Mouse (Mus musculus) bone marrow, adult 2 months (tissue): ENCODE results near the gene Hnf1b. TPM values are rescaled to one million over a fixed set of nuclear protein-coding genes. Genes with fewer than 3 reads are reported as not detected.

Source experiments
- H3K27ac ChIP-seq: fragments of 200-500 bp; 2 replicates; pipeline ENCODE4 v1.5.1; 2012; ENCODE audit warnings: low read depth, mild to moderate bottlenecking, control low read depth, inconsistent platforms, low read length; ENCODE audit not compliant: control insufficient read depth, poor library complexity, insufficient read depth
- H3K4me1 ChIP-seq: fragments of 200-500 bp; 2 replicates; pipeline ENCODE4 v1.6.1; 2011; ENCODE audit warnings: low read length; ENCODE audit not compliant: control insufficient read depth, insufficient read depth
- H3K4me3 ChIP-seq: fragments of 200-500 bp; replicated peaks from 2 replicates; pipeline ENCODE3; 2011; ENCODE audit warnings: mild to moderate bottlenecking, low read depth, low read length, control low read depth; ENCODE audit not compliant: control insufficient read depth
- CTCF ChIP-seq: fragments of 200-500 bp; IDR thresholded peaks from 2 replicates; pipeline ENCODE4 v1.5.1; 2011; ENCODE audit warnings: low read length, control low read depth; ENCODE audit not compliant: control insufficient read depth, insufficient read depth
- POLR2A ChIP-seq: fragments of 200-500 bp; IDR thresholded peaks from 2 replicates; pipeline ENCODE4 v1.6.1; 2011; ENCODE audit warnings: low read depth, mild to moderate bottlenecking, control low read depth, low read length, borderline replicate concordance; ENCODE audit not compliant: control insufficient read depth
- WGBS: fragments of 180-500 bp; shearing (Covaris S2); methylation state at CpG from one replicate; pipeline ENCODE4 v1.1.7; 2018; 5-methylcytosine and 5-hydroxymethylcytosine counted together
- polyA plus RNA-seq: library from polyadenylated mRNA; stranded (reverse); fragments of >200 nt; gene quantifications from 2 replicates; pipeline ENCODE4 v1.2.4, GENCODE M21; 2011; ENCODE audit warnings: low replicate concordance; ENCODE audit not compliant: missing spikeins, insufficient read depth, insufficient read length

Gene Hnf1b
- polyA plus RNA-seq, 1 experiment, result not detected

- Histone ChIP-seq H3K4me1 (no peaks in the 10 kb centered on the region), H3K27ac (no peak overlapping the region), H3K4me3 (no peak overlapping the region)
- TF ChIP-seq POLR2A, result no peak
- TF ChIP-seq CTCF, result no peak
- 66% methylated on average over 9 of the region's 9 CpGs for WGBS
Measured at GRCm38 (mm10) chr11:83865286-83865685, 15.4 kb downstream of the Hnf1b start.

DNA sequence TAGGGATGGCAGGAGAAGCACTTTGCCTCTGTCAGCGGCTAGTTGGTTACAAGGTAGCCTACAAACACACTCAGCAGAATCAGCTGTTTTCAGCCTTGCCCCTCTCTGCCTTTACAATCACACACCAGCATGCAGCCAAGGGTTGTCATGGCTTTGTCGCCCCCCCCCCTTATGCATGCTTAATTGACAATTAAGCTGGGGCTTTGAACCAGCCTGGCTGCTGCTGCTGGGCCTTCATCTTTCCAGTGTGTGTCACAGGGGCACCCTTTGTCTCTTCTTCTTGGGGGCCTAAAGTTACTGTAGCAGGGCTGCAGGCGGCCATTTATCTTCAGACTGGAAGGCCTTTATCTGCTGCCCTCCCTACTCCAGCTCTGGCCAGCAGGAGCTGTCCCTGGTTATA lies 17.7 kb downstream of the Hnf1b start:
- TF ChIP-seq POLR2A (no peak), CTCF (no peak)
- Histone ChIP-seq H3K4me3 (no peak overlapping the region), H3K27ac (no peak overlapping the region), H3K4me1 (no peaks in the 10 kb centered on the region)
- WGBS, result 77% methylated on average over 3 of the region's 3 CpGs

DNA sequence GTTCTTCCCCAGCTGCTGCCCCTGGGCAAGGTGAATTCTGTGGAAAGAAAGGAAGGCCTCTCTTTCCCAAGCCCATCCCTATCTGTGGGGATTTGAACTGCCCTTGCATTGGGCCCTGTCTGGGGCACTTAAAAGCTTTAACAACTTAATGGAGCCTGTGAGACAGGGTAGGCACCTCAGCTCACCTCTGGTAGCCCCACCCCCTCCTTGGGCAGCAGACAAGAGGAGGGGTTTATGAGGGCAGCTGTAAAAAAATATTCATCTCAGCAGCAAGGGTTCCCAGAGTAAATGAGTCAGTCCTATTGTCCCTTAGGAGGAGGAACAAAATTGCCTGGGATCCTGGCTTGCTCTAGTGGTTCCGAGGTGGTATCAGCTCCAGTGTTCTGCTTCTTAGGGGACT lies 19.3 kb downstream of the Hnf1b start:
- WGBS, result 73% methylated on average over 1 of the region's 1 CpGs
- no peak overlapping the region for H3K4me3 ChIP-seq
- H3K4me1 ChIP-seq, result no peaks in the 10 kb centered on the region
- TF ChIP-seq CTCF (no peak), POLR2A (no peak)
- H3K27ac ChIP-seq, result no peak overlapping the region

GRCm38 (mm10) chr11:83869686-83870085 lies 19.8 kb downstream of the Hnf1b start:
- TF ChIP-seq CTCF (no peak), POLR2A (no peak)
- 41% methylated on average over 3 of the region's 3 CpGs for WGBS
- no peak overlapping the region for H3K4me3 ChIP-seq
- no peaks in the 10 kb centered on the region for H3K4me1 ChIP-seq
- no peak overlapping the region for H3K27ac ChIP-seq

DNA sequence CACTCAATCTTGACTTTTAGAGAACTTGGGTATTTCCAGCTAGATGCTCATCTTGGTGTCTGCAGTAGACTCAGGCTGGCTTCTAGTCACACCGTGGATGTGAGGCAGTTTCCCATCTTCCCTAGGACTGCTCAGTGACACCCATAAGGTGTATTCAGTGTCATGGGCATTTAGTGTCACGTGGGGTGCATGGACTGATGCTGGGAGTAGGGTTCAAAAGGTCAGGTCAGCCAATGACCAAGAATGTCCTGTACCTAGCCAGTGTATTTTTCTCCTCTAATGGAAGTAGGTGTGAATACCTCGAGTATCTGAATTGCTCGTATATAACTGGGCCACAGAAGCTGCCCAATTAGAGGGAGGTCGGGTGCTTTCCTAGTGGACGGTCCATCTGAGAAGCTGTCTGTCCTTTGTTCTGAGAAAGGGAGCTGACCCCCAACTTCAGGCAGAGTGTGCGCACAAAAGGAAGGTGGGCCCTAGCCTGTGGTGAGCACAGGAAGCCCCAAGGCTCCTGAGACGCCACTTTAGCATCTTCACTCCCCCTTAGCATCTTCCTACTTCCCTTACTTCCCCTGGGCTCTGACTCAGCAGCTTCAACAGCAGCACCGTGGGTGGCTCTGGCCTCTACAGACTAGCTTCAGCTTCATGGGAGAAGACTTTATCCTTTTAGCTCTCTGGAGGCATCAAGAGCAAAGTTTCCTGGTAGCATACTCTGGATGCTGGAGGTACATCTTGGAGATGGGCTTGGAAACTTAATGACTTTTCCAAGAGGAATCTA lies 22.1 kb downstream of the Hnf1b start:
- no peak overlapping the region for H3K27ac ChIP-seq
- WGBS, result 23% methylated on average over 9 of the region's 9 CpGs
- TF ChIP-seq CTCF, result no peak
- no peak for TF ChIP-seq POLR2A

GRCm38 (mm10) chr11:83873509-83873908 lies 23.6 kb downstream of the Hnf1b start:
- WGBS, result 74% methylated on average over 9 of the region's 9 CpGs
- H3K27ac ChIP-seq, result no peak overlapping the region
- no peaks in the 10 kb centered on the region; the same call in 1 of the 2 replicates for H3K4me1 ChIP-seq
- H3K4me3 ChIP-seq, result no peak overlapping the region
- no peak for TF ChIP-seq POLR2A
- no peak for TF ChIP-seq CTCF

More for the DNA sequence above, 22.1 kb downstream of the Hnf1b start:
- Histone ChIP-seq H3K4me1 (no peaks in the 10 kb centered on the region; the same call in 1 of the 2 replicates), H3K4me3 (no peak overlapping the region)

- no peak overlapping the region for H3K27ac ChIP-seq
- WGBS, result 87% methylated on average over 7 of the region's 7 CpGs
- no peak overlapping the region for H3K4me3 ChIP-seq
- TF ChIP-seq CTCF, result no peak
- TF ChIP-seq POLR2A, result no peak
- no peaks in the 10 kb centered on the region; the same call in 1 of the 2 replicates for H3K4me1 ChIP-seq
Measured at GRCm38 (mm10) chr11:83876630-83877029, 26.8 kb downstream of the Hnf1b start.

- WGBS, result 60% methylated on average over 8 of the region's 8 CpGs
- H3K27ac ChIP-seq, result no peak overlapping the region
Measured at GRCm38 (mm10) chr11:83877765-83878164, 27.9 kb downstream of the Hnf1b start.

More at GRCm38 (mm10) chr11:83877765-83878164, 27.9 kb downstream of the Hnf1b start:
- Histone ChIP-seq H3K4me1 (no peaks in the 10 kb centered on the region; the same call in 1 of the 2 replicates), H3K4me3 (no peak overlapping the region)
- no peak for TF ChIP-seq CTCF
- no peak for TF ChIP-seq POLR2A
